Mouse (Mus musculus): ENCODE results near the gene Prrg2.

Gene Prrg2

GRCm38 (mm10) chr7:45056972-45057348 lies 5.5 kb downstream of the Prrg2 start:
- no peak for DNase-seq (ENCODE audit: low spot score)

- DNase-seq (ENCODE audit: low spot score), result no peak
These were observed 6.0 kb downstream of the Prrg2 start for GRCm38 (mm10) chr7:45056329-45056971.

- DNase-seq (ENCODE audit: low spot score), result peak; percentile 91
These were observed 8.5 kb downstream of the Prrg2 start for GRCm38 (mm10) chr7:45053931-45054510.

GRCm38 (mm10) chr7:45053117-45053930 lies 9.2 kb downstream of the Prrg2 start:
- no peak for DNase-seq (ENCODE audit: low spot score)

GRCm38 (mm10) chr7:45052862-45053116 lies 9.7 kb downstream of the Prrg2 start, which contains the start of gene Prr12:
TSS of gene Prr12 (minus strand) at chr7:45052881.
- DNase-seq (ENCODE audit: low spot score), result no peak

GRCm38 (mm10) chr7:45052181-45052861 lies 10.2 kb downstream of the Prrg2 start:
- no peak for DNase-seq (ENCODE audit: low spot score)

GRCm38 (mm10) chr7:45051601-45051974 lies 10.9 kb downstream of the Prrg2 start:
- DNase-seq (ENCODE audit: low spot score), result no peak

GRCm38 (mm10) chr7:45050945-45051600 lies 11.4 kb downstream of the Prrg2 start:
- DNase-seq (ENCODE audit: low spot score), result no peak

GRCm38 (mm10) chr7:45048923-45049657 lies 13.4 kb downstream of the Prrg2 start:
- no peak for DNase-seq (ENCODE audit: low spot score)

GRCm38 (mm10) chr7:45048001-45048890 lies 14.2 kb downstream of the Prrg2 start:
- DNase-seq (ENCODE audit: low spot score), result no peak

- no peak for DNase-seq (ENCODE audit: low spot score)
These were observed 15.0 kb downstream of the Prrg2 start for GRCm38 (mm10) chr7:45047491-45047890.

- DNase-seq (ENCODE audit: low spot score), result no peak
These were observed 15.6 kb downstream of the Prrg2 start for GRCm38 (mm10) chr7:45046853-45047350.

- DNase-seq (ENCODE audit: low spot score), result no peak
These were observed 16.7 kb downstream of the Prrg2 start for GRCm38 (mm10) chr7:45045741-45046140.

GRCm38 (mm10) chr7:45043307-45043706 lies 19.2 kb downstream of the Prrg2 start:
- DNase-seq (ENCODE audit: low spot score), result no peak

- no peak for DNase-seq (ENCODE audit: low spot score)
These were observed 21.6 kb downstream of the Prrg2 start for GRCm38 (mm10) chr7:45040851-45041250.

GRCm38 (mm10) chr7:45038411-45038810 lies 24.1 kb downstream of the Prrg2 start:
- no peak for DNase-seq (ENCODE audit: low spot score)

- no peak for DNase-seq (ENCODE audit: low spot score)
These were observed 24.6 kb downstream of the Prrg2 start for GRCm38 (mm10) chr7:45037720-45038361.

GRCm38 (mm10) chr7:45036702-45037101 lies 25.8 kb downstream of the Prrg2 start:
- DNase-seq (ENCODE audit: low spot score), result no peak

- no peak for DNase-seq (ENCODE audit: low spot score)
These were observed 26.8 kb downstream of the Prrg2 start for GRCm38 (mm10) chr7:45035631-45036030.

Measured in layer of hippocampus, adult 9-10 months (tissue).